Mouse (Mus musculus) stomach, embryonic 14.5 days (tissue): ENCODE results near the gene Dmp1. TPM values are rescaled to one million over a fixed set of nuclear protein-coding genes. Genes with fewer than 3 reads are reported as not detected.

ENCODE experiments used
- ATAC-seq: fragments of 200-750 bp; cut with Nextera tagmentation; 2 replicates; pipeline ENCODE4 v1.8.0; 2017; ENCODE audit warnings: low read depth, moderate TSS enrichment; ENCODE audit not compliant: insufficient number of reproducible peaks, insufficient read depth, low FRiP score
- H3K27ac ChIP-seq: fragments of 300-500 bp; sonication (generic); 2 replicates; pipeline ENCODE4 v1.5.1; 2014; ENCODE audit warnings: mild to moderate bottlenecking, low read length, moderate library complexity, mixed read lengths
- H3K27me3 ChIP-seq: fragments of 300-500 bp; sonication (generic); 2 replicates; pipeline ENCODE4 v1.6.1; 2014; ENCODE audit warnings: low read length, control low read depth, mixed read lengths; ENCODE audit not compliant: control insufficient read depth, insufficient read depth
- H3K36me3 ChIP-seq: fragments of 300-500 bp; sonication (generic); 2 replicates; pipeline ENCODE4 v1.6.1; 2014; ENCODE audit warnings: mild to moderate bottlenecking, control low read depth, low read length, moderate library complexity, mixed read lengths; ENCODE audit not compliant: control insufficient read depth, insufficient read depth
- H3K4me1 ChIP-seq: fragments of 300-500 bp; sonication (generic); 2 replicates; pipeline ENCODE4 v1.6.1; 2014; ENCODE audit warnings: low read length, control low read depth, mixed read lengths; ENCODE audit not compliant: control insufficient read depth, insufficient read depth
- H3K4me2 ChIP-seq: fragments of 300-500 bp; sonication (generic); replicated peaks from 2 replicates; pipeline ENCODE4 v1.6.1; 2014; ENCODE audit warnings: low read depth, low read length, control low read depth
- H3K4me3 ChIP-seq: fragments of 300-500 bp; sonication (generic); 2 replicates; pipeline ENCODE4 v1.5.1; 2014; ENCODE audit warnings: low read depth, low read length, control low read depth
- H3K9ac ChIP-seq: fragments of 300-500 bp; sonication (generic); replicated peaks from 2 replicates; pipeline ENCODE4 v1.6.1; 2014; ENCODE audit warnings: low read depth, mild to moderate bottlenecking, control low read depth, low read length, moderate library complexity, mixed read lengths
- H3K9me3 ChIP-seq: fragments of 300-500 bp; sonication (generic); 2 replicates; pipeline ENCODE4 v1.6.1; 2016; ENCODE audit warnings: low read depth, low read length, control low read depth; ENCODE audit not compliant: control insufficient read depth
- WGBS: fragments of 180-500 bp; shearing (Covaris S2); extraction: QIAGEN DNeasy Blood & Tissue Kit; methylation state at CpG from one replicate; pipeline ENCODE4 v1.1.7; 2014; 5-methylcytosine and 5-hydroxymethylcytosine counted together
- polyA plus RNA-seq: library from polyadenylated mRNA; unstranded; fragments of >200 nt; fragmentation: Nextera tagmentation; extraction: Ambion mirVana; gene quantifications from 2 replicates; pipeline ENCODE4 v1.2.1, GENCODE M21; 2014

Dmp1 gene
- polyA plus RNA-seq, 1 experiment from 2014 or later: 0.68 TPM

- Histone ChIP-seq H3K4me3 (no peak overlapping the region), H3K9ac (no peak overlapping the region), H3K27me3 (no peaks in the 10 kb centered on the region), H3K4me1 (no peaks in the 10 kb centered on the region), H3K4me2 (no peak overlapping the region), H3K9me3 (no peaks in the 10 kb centered on the region), H3K27ac (no peak overlapping the region), H3K36me3 (no peaks in the 10 kb centered on the region)
- 77% methylated on average over 9 of the region's 9 CpGs for WGBS
- ATAC-seq: no peak
Measured at GRCm38 (mm10) chr5:104239674-104240378, 37.4 kb downstream of the Dmp1 start.

- Histone ChIP-seq H3K4me2 (no peak overlapping the region), H3K9ac (no peak overlapping the region), H3K36me3 (no peaks in the 10 kb centered on the region), H3K9me3 (no peaks in the 10 kb centered on the region), H3K4me1 (no peaks in the 10 kb centered on the region), H3K27ac (no peak overlapping the region), H3K27me3 (no peaks in the 10 kb centered on the region), H3K4me3 (no peak overlapping the region)
- no peak for ATAC-seq
- 37% methylated on average over 2 of the region's 2 CpGs for WGBS
Measured at GRCm38 (mm10) chr5:104244261-104244660, 41.8 kb downstream of the Dmp1 start.

- Histone ChIP-seq H3K4me3 (no peak overlapping the region), H3K4me1 (no peaks in the 10 kb centered on the region), H3K36me3 (no peaks in the 10 kb centered on the region), H3K9me3 (no peaks in the 10 kb centered on the region), H3K27ac (no peak overlapping the region), H3K27me3 (no peaks in the 10 kb centered on the region), H3K9ac (no peak overlapping the region), H3K4me2 (no peak overlapping the region)
- ATAC-seq: no peak
- WGBS: 86% methylated on average over 5 of the region's 5 CpGs
Measured at GRCm38 (mm10) chr5:104251811-104252210, 49.4 kb downstream of the Dmp1 start.

- 54% methylated on average over 3 of the region's 3 CpGs for WGBS
- no peaks in the 10 kb centered on the region for H3K9me3 ChIP-seq
Measured at GRCm38 (mm10) chr5:104256585-104256984, 54.2 kb downstream of the Dmp1 start.

GRCm38 (mm10) chr5:104261908-104262461 lies 59.6 kb downstream of the Dmp1 start:
- no peak overlapping the region for H3K4me3 ChIP-seq
- no peak overlapping the region for H3K9ac ChIP-seq
- no peaks in the 10 kb centered on the region for H3K4me1 ChIP-seq
- ATAC-seq: no peak
- H3K27me3 ChIP-seq: no peaks in the 10 kb centered on the region
- H3K36me3 ChIP-seq: no peaks in the 10 kb centered on the region
- H3K4me2 ChIP-seq: no peak overlapping the region
- 51% methylated on average over 4 of the region's 4 CpGs for WGBS
- H3K9me3 ChIP-seq: no peaks in the 10 kb centered on the region
- H3K27ac ChIP-seq: no peak overlapping the region

More at GRCm38 (mm10) chr5:104256585-104256984, 54.2 kb downstream of the Dmp1 start:
- Histone ChIP-seq H3K27ac (no peak overlapping the region), H3K4me2 (no peak overlapping the region), H3K4me3 (no peak overlapping the region), H3K4me1 (no peaks in the 10 kb centered on the region), H3K9ac (no peak overlapping the region), H3K27me3 (no peaks in the 10 kb centered on the region), H3K36me3 (no peaks in the 10 kb centered on the region)
- no peak for ATAC-seq

GRCm38 (mm10) chr5:104263014-104263776 lies 60.8 kb downstream of the Dmp1 start:
- H3K4me3 ChIP-seq: no peak overlapping the region
- no peaks in the 10 kb centered on the region for H3K9me3 ChIP-seq
- H3K4me1 ChIP-seq: no peaks in the 10 kb centered on the region
- no peak overlapping the region for H3K4me2 ChIP-seq
- H3K27ac ChIP-seq: no peak overlapping the region
- H3K9ac ChIP-seq: no peak overlapping the region
- no peaks in the 10 kb centered on the region for H3K36me3 ChIP-seq
- WGBS: 94% methylated on average over 13 of the region's 13 CpGs
- no peaks in the 10 kb centered on the region for H3K27me3 ChIP-seq
- no peak for ATAC-seq

Other genes starting within 250 kb of the Dmp1 start
- 0.38 and 0.39 TPM in 2 replicates for gene Hsd17b13, start 225.2 kb upstream of the Dmp1 start, polyA plus RNA-seq
- 5.9 and 8.2 TPM in 2 replicates for gene Hsd17b11, start 180.7 kb upstream of the Dmp1 start, polyA plus RNA-seq
- gene Nudt9, start 156.3 kb upstream of the Dmp1 start, polyA plus RNA-seq: 54.8 and 56.9 TPM in 2 replicates
- 1.3 TPM in 1 of 2 replicates, not detected in the other for gene Gm17660, start 125.0 kb upstream of the Dmp1 start, polyA plus RNA-seq
- 300 and 320 TPM in 2 replicates for gene Sparcl1, start 88.9 kb upstream of the Dmp1 start, polyA plus RNA-seq
- not detected in 2 replicates for gene Dspp, start 31.9 kb upstream of the Dmp1 start, polyA plus RNA-seq
- gene Ibsp, start 96.6 kb downstream of the Dmp1 start, polyA plus RNA-seq: 0.12 and 0.15 TPM in 2 replicates
- gene Mepe, start 122.7 kb downstream of the Dmp1 start, polyA plus RNA-seq: not detected in 2 replicates
- gene Spp1, start 232.5 kb downstream of the Dmp1 start, polyA plus RNA-seq: 8.2 and 78.1 TPM in 2 replicates